Mouse (Mus musculus): Measurements from ENCODE around the gene Ndufb4. TPM values are rescaled to one million over a fixed set of nuclear protein-coding genes. Genes with fewer than 3 reads are reported as not detected.

Gene Ndufb4
- polyA plus RNA-seq, 1 experiment from 2014 or later: 65.1 TPM

DNA sequence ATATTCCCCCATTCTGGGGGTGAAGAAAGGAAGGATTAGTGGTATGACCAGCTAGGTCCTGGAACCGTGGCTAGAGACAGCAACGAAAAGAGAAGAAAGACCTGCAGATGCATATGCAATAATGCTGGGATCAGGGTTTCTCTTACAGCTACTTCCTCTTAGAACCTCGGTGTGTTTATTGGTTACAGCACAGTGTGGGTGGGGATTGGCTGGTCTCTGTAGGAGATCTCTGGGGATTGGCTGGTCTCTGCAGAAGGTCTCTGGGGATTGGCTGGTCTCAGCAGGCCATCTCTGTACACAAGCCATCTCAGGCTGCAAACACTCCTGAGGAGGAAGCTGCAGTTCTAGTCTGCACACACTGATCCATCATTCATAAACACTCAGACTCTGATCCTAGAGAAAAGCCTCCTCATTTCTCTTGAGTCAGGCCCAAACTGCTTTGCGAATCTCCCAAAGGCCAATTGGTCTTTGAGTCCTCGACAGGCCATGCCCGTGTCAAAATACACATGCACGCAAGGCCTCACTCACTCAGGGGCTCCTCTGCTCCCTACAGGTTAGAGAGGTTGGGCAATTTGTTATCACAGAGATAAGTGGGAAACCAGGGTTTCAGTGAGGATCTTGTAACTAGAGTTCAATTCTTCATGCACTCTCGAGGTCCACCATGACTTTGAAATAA, 35.1 kb upstream of the Ndufb4 start:
- Histone ChIP-seq H3K4me3 (ENCODE audit: low read depth, low read length) (no peak overlapping the region), H3K36me3 (ENCODE audit: control insufficient read depth, insufficient read depth, low read length) (no peaks in the 10 kb centered on the region), H3K4me2 (no peak overlapping the region), H3K9ac (ENCODE audit: low read length) (no peak overlapping the region), H3K4me1 (ENCODE audit: control insufficient read depth, insufficient read depth, low read length) (peaks cover 14% of the 10 kb centered on the region), H3K27ac (ENCODE audit: low read depth, low read length) (no peak overlapping the region), H3K9me3 (ENCODE audit: control insufficient read depth, low read length) (no peaks in the 10 kb centered on the region), H3K27me3 (ENCODE audit: control insufficient read depth, insufficient read depth, low read length) (no peaks in the 10 kb centered on the region)
- ATAC-seq (ENCODE audit: low FRiP score) (no peak), DNase-seq (ENCODE audit: low spot score, missing footprints) (peak; percentile 78)
- 85% methylated on average over 8 of the region's 8 CpGs for WGBS

DNA sequence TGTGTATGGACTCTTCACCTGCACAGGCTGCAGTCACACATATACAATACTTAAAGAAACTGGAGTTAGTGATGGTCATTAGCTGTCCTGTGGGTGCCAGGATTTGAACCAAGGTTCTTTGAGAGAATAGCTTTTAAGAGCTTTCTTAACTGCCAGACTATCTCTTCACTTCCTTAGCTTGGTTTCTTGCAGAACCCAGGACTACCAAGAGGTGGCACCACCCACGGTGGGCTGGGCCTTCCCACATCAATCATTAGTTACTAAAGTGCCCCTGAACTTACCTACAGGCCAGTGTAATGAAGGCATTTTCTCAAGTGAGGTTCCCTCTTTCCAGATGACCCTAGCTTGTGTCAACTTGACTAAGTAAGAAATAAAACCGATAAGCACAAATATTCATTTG, 33.9 kb upstream of the Ndufb4 start:
- Histone ChIP-seq H3K4me1 (ENCODE audit: control insufficient read depth, insufficient read depth, low read length) (peaks cover 26% of the 10 kb centered on the region), H3K9me3 (ENCODE audit: control insufficient read depth, low read length) (no peaks in the 10 kb centered on the region), H3K36me3 (ENCODE audit: control insufficient read depth, insufficient read depth, low read length) (no peaks in the 10 kb centered on the region), H3K27me3 (ENCODE audit: control insufficient read depth, insufficient read depth, low read length) (no peaks in the 10 kb centered on the region), H3K4me2 (no peak overlapping the region), H3K27ac (ENCODE audit: low read depth, low read length) (no peak overlapping the region), H3K9ac (ENCODE audit: low read length) (no peak overlapping the region), H3K4me3 (ENCODE audit: low read depth, low read length) (no peak overlapping the region)
- ATAC-seq (ENCODE audit: low FRiP score) (no peak), DNase-seq (ENCODE audit: low spot score, missing footprints) (peak; percentile 77)
- WGBS: 77% methylated on average over 2 of the region's 2 CpGs

- ATAC-seq (ENCODE audit: low FRiP score): no peak
- Histone ChIP-seq H3K4me1 (ENCODE audit: control insufficient read depth, insufficient read depth, low read length) (peaks cover 27% of the 10 kb centered on the region), H3K27me3 (ENCODE audit: control insufficient read depth, insufficient read depth, low read length) (no peaks in the 10 kb centered on the region), H3K9me3 (ENCODE audit: control insufficient read depth, low read length) (no peaks in the 10 kb centered on the region), H3K4me3 (ENCODE audit: low read depth, low read length) (no peak overlapping the region), H3K36me3 (ENCODE audit: control insufficient read depth, insufficient read depth, low read length) (no peaks in the 10 kb centered on the region), H3K9ac (ENCODE audit: low read length) (no peak overlapping the region), H3K27ac (ENCODE audit: low read depth, low read length) (no peak overlapping the region), H3K4me2 (no peak overlapping the region)
- DNase-seq (ENCODE audit: low spot score, missing footprints): peak; percentile 83
- WGBS: 77% methylated on average over 14 of the region's 14 CpGs
These were observed 33.2 kb upstream of the Ndufb4 start for GRCm38 (mm10) chr16:37687301-37687980.

DNA sequence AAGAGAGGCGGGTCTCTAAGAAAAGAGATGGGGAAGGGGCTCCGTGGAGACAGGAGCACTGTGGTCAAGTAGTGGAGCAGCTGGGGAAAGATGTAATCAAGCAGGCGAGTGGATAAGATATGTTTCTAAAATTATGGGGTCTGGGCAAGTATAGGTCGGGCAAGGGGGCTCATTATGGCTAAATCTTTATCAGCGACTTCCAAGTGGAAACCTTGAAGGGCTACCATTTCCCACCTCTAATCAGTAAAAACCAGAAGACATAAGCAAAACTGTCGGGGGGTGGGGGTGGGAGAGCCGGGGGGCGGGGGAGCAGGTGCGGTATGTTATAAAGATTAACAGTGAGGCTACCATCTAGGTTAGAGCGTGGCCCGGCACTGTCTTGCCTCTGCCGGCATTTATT, 32.6 kb upstream of the Ndufb4 start:
- WGBS: 80% methylated on average over 12 of the region's 12 CpGs
- Histone ChIP-seq H3K4me3 (ENCODE audit: low read depth, low read length) (no peak overlapping the region), H3K4me2 (no peak overlapping the region), H3K36me3 (ENCODE audit: control insufficient read depth, insufficient read depth, low read length) (no peaks in the 10 kb centered on the region), H3K4me1 (ENCODE audit: control insufficient read depth, insufficient read depth, low read length) (peaks cover 27% of the 10 kb centered on the region), H3K9me3 (ENCODE audit: control insufficient read depth, low read length) (no peaks in the 10 kb centered on the region), H3K27ac (ENCODE audit: low read depth, low read length) (no peak overlapping the region), H3K9ac (ENCODE audit: low read length) (no peak overlapping the region), H3K27me3 (ENCODE audit: control insufficient read depth, insufficient read depth, low read length) (no peaks in the 10 kb centered on the region)
- no peak for ATAC-seq (ENCODE audit: low FRiP score)
- DNase-seq (ENCODE audit: low spot score, missing footprints): no peak

- Histone ChIP-seq H3K27ac (ENCODE audit: low read depth, low read length) (no peak overlapping the region; the same call in 1 of the 2 replicates), H3K9me3 (ENCODE audit: control insufficient read depth, low read length) (no peaks in the 10 kb centered on the region), H3K9ac (ENCODE audit: low read length) (no peak overlapping the region), H3K36me3 (ENCODE audit: control insufficient read depth, insufficient read depth, low read length) (no peaks in the 10 kb centered on the region), H3K27me3 (ENCODE audit: control insufficient read depth, insufficient read depth, low read length) (no peaks in the 10 kb centered on the region), H3K4me3 (ENCODE audit: low read depth, low read length) (no peak overlapping the region), H3K4me1 (ENCODE audit: control insufficient read depth, insufficient read depth, low read length) (peaks cover 27% of the 10 kb centered on the region), H3K4me2 (no peak overlapping the region)
- WGBS: 71% methylated on average over 6 of the region's 6 CpGs
- ATAC-seq (ENCODE audit: low FRiP score): no peak
- DNase-seq (ENCODE audit: low spot score, missing footprints): peak; percentile 85
These were observed 31.8 kb upstream of the Ndufb4 start for GRCm38 (mm10) chr16:37685946-37686600.

DNA sequence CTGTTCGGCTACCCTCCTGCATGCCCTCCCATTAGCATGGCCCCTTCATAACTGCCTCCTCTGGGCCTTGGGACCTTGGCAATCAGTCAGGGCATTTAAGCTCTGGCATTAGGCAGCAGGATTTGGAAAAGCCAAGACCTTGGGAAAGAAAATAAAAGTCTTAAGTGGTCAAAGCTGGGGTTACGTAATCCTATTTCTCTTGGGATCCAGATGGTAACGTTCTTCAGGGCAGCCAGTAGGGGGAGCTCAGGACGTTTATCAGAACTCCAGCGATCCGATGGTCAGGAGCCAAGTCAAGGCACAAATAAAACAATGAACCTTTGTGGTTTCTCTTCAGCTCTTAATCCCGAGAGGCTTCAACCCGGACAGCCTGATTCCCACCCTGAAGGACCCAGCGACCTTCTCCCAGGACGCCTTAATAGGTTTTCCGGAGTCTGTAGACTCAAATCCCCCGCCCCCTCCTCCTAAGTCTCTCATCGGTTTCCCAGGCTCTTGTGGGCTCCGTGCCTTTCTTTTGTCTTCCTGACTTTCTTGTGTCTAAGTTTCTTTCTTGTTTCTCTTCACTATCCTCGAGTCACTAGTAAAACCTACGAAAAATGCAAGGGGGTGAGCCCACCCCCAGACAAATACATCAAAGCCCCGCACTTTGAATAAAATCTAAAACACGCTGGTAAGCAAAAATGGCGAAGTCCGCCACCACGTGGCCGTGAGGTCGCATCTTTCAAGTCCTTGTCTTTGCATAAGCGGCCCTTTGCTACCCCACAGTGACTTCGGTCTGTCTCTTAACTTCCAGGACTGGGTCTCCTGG, 30.6 kb upstream of the Ndufb4 start:
- Histone ChIP-seq H3K27me3 (ENCODE audit: control insufficient read depth, insufficient read depth, low read length) (no peaks in the 10 kb centered on the region), H3K9me3 (ENCODE audit: control insufficient read depth, low read length) (no peaks in the 10 kb centered on the region), H3K27ac (ENCODE audit: low read depth, low read length) (peak overlapping the region; percentile 80), H3K4me3 (ENCODE audit: low read depth, low read length) (peak overlapping the region; percentile 25), H3K9ac (ENCODE audit: low read length) (peak overlapping the region; percentile 67), H3K4me1 (ENCODE audit: control insufficient read depth, insufficient read depth, low read length) (peaks cover 27% of the 10 kb centered on the region), H3K4me2 (peak overlapping the region; percentile 47), H3K36me3 (ENCODE audit: control insufficient read depth, insufficient read depth, low read length) (no peaks in the 10 kb centered on the region)
- WGBS: 4% methylated on average over 25 of the region's 25 CpGs
- peak; percentile 98 for DNase-seq (ENCODE audit: low spot score, missing footprints)
- peak; percentile 82 for ATAC-seq (ENCODE audit: low FRiP score)

GRCm38 (mm10) chr16:37684259-37684633, 30.0 kb upstream of the Ndufb4 start:
- Histone ChIP-seq H3K9ac (ENCODE audit: low read length) (peak overlapping the region; percentile 67), H3K36me3 (ENCODE audit: control insufficient read depth, insufficient read depth, low read length) (no peaks in the 10 kb centered on the region), H3K4me2 (peak overlapping the region; percentile 47), H3K27me3 (ENCODE audit: control insufficient read depth, insufficient read depth, low read length) (no peaks in the 10 kb centered on the region), H3K9me3 (ENCODE audit: control insufficient read depth, low read length) (no peaks in the 10 kb centered on the region), H3K4me1 (ENCODE audit: control insufficient read depth, insufficient read depth, low read length) (peaks cover 27% of the 10 kb centered on the region), H3K27ac (ENCODE audit: low read depth, low read length) (peak overlapping the region; percentile 80), H3K4me3 (ENCODE audit: low read depth, low read length) (no peak overlapping the region)
- peak; percentile 92 for DNase-seq (ENCODE audit: low spot score, missing footprints)
- WGBS: 15% methylated on average over 8 of the region's 8 CpGs
- ATAC-seq (ENCODE audit: low FRiP score): peak; percentile 30; the same call in 1 of the 2 replicates

- DNase-seq (ENCODE audit: low spot score, missing footprints) (peak; percentile 95), ATAC-seq (ENCODE audit: low FRiP score) (peak; percentile 61)
- H3K4me1 ChIP-seq (ENCODE audit: control insufficient read depth, insufficient read depth, low read length): peaks cover 27% of the 10 kb centered on the region
- H3K9ac ChIP-seq (ENCODE audit: low read length): peak overlapping the region; percentile 67
- H3K4me2 ChIP-seq: peak overlapping the region; percentile 47
- no peaks in the 10 kb centered on the region for H3K36me3 ChIP-seq (ENCODE audit: control insufficient read depth, insufficient read depth, low read length)
- peak overlapping the region; percentile 80 for H3K27ac ChIP-seq (ENCODE audit: low read depth, low read length)
- no peaks in the 10 kb centered on the region for H3K27me3 ChIP-seq (ENCODE audit: control insufficient read depth, insufficient read depth, low read length)
- WGBS: 13% methylated on average over 16 of the region's 16 CpGs
- H3K9me3 ChIP-seq (ENCODE audit: control insufficient read depth, low read length): no peaks in the 10 kb centered on the region
- no peak overlapping the region for H3K4me3 ChIP-seq (ENCODE audit: low read depth, low read length)
These were observed 29.2 kb upstream of the Ndufb4 start for GRCm38 (mm10) chr16:37683154-37684130.
